Mouse (Mus musculus) adrenal gland, adult (tissue): ENCODE measurements around the gene Pim1.
"Not testable (repeated sequence)": the region's sequence is repeated elsewhere in the genome, so short reads cannot be mapped to it uniquely, and the experiment has no call there.

Experiments
- DNase-seq, 2 experiments: peaks; one replicate each; pipeline ENCODE4 v3.0.0; 2022 to 2023; ENCODE audit warnings: low spot score in 1 of 2; ENCODE audit not compliant: inconsistent age in 2 of 2

The Pim1 gene

GRCm38 (mm10) chr17:29514435-29514834 lies 23.9 kb downstream of the Pim1 start:
- peak; percentile 81 to 96 for DNase-seq

DNA sequence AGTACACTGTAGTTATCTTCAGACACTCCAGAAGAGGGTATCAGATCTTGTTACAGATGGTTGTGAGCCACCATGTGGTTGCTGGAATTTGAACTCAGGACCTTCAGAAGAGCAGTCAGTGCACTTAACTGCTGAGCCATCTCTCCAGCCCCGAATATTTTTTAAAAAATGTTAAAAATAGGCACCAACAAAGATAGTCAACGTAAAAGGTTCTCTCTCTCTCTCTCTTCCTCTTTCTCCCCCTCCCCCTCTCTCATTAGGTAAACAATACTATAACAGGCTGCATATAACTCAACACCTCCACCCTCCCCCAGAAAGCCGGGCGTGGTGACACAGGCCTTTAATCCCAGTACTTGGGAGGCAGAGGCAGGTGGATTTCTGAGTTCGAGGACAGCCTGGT lies 28.1 kb downstream of the Pim1 start:
- not testable (repeated sequence) for DNase-seq

DNA sequence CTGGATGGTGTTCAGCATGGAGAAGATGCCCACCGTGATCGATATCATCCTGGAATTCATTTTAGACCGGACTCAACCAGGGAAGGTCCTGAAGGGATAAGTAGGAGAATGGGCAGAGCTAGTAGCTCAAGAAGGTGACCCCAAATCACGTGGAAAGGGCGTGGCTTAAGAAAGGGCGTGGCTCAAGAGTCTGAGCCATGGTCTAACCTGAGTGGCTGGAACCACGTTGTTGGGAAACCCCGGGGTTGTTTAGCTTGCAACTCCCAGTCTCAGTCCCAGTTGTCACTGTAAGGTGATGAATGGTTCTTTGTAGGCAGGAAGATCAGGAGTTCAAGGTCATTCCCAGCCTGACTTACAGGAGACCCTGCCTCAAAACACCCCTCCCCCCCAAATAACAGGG lies 29.2 kb downstream of the Pim1 start:
- no peak for DNase-seq

DNA sequence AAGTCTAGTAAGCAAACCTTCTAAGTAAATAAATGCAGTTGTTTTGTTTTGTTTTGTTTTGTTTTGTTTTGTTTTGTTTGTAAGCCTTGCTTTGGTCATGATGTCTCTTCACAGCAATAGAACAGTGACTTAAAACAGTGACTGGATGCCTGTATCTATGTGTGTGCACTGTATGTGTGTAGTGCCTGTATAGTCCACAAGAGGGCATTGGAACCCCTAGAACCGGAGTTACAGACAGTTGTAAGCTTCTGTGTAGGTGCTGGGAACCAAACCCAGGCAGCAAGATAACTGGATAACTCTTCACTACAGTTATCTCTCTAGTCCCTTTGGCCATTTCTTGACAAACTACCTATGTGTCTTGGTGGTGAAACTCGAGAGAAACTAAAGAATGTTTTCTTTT lies 35.1 kb downstream of the Pim1 start:
- no peak for DNase-seq

DNA sequence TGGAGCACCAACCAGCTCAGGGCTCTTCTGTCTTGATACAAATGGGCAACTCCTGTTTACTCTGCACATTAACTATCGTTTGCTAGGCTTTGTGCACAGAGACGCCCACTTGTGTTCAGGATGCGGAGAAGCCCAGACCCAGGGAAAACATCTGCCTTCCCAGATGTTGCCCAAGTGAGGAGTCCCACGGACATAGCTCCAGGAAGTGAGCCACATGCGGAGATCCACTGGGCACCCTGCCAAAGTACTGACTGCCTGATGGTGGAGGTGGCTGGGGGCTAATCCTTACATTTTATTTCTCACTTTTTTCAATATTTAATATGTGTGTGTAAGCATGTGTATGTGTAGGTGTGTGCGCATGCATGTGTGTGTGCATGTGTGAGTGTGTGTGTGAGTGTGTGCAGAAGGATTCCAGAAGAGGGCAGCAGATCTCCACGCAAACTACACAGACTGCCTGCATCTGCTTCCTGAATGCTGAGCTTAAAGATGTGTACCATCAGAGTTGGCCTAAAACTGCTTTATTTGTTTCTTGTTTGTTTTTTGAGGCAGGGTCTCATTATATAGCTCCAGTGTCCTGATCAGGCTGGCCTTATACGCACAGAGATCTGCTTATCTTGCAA lies 38.1 kb downstream of the Pim1 start:
- DNase-seq: peak in 1 of 2 experiments; percentile 63

GRCm38 (mm10) chr17:29530508-29530907 lies 40.0 kb downstream of the Pim1 start:
- DNase-seq: no peak

GRCm38 (mm10) chr17:29531278-29531677 lies 40.7 kb downstream of the Pim1 start:
- DNase-seq: no peak

GRCm38 (mm10) chr17:29531757-29532384 lies 41.3 kb downstream of the Pim1 start:
- no peak for DNase-seq

GRCm38 (mm10) chr17:29533866-29534265 lies 43.3 kb downstream of the Pim1 start:
- DNase-seq: no peak

GRCm38 (mm10) chr17:29540426-29540825 lies 49.9 kb downstream of the Pim1 start:
- peak; percentile 42 to 76 for DNase-seq

DNA sequence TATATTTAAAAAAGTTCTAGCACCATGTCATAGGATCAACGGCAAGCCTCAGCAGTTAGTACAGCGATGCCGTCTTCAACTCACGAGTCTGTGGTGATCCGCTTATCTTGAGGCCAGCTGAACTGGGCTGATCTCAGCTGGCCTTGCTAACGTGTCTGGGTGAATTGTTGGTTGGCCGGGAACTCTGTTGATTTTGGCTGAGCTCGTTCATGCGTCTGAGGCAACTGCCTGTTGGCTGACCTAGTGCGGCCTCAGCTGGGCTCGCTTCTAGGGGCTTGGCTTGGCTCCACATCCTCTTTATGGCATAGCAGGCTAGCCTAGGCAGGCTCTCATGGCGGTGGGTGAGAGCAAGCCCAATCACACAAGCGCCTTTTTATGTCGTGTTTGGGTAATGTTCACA lies 50.9 kb downstream of the Pim1 start:
- DNase-seq: peak; percentile 89 to 95

- DNase-seq: peak in 1 of 2 experiments; percentile 39
These were observed 52.5 kb downstream of the Pim1 start for GRCm38 (mm10) chr17:29542831-29543690.

DNA sequence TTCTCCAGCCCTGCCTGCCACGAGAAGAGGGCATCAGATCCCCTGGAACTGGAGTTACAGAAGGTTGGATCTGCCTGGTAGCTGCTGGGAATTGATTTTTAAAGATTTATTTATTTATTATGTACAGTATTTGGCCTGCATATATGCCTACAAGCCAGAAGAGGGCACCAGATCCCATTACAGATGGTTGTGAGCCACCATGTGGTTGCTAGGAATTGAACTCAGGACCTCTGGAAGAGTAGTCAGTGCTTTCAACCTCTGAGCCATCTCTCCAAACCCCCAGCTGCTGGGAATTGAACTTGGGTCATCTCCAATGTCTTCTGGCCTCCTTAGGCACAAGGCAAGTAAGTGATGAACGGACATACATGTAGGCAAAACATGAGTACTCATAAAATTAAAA lies 53.5 kb downstream of the Pim1 start:
- DNase-seq: no peak

DNA sequence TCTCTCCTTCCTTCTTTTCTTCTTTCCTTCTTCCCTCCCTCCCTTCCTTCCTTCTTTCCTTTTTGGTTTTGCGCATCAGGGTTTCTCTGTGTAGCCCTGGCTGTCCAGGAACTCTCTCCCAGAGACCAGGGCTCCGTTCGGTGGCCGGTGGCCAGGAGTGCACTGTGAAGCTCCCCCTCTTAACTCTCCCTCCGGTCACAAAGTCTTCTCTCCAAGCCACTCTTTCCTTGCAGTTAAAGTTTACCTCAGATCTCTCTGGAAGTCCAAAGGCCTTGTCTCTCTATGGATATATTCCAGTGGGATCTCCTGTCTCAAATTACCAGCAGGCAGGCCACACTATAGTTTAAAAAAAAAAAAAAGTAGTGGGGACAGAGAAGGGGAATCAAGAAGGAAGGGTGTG lies 54.7 kb downstream of the Pim1 start:
- no peak for DNase-seq
